Comparison of ENCODE assay signal across 21 mouse cellular contexts in the genomic region with DNA sequence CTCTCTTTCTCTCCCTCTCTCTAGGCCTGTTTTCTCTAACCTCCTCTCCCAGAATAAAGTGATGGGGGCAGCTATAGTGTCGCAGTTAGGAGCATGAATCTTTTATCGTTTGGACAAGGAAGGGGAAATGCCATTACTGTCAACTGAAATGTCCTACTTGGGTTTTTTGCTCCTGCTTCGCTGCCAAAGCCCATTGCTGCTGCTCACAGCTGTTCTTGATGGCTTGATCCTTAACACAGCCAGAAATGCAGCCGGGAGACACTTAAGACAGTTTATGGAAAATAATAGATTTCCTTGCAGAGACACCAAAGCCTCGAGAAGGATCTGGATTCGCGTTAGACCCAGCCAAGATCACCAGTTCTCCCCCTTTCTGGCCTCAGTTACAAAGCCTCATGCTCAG.
DNase-seq lines count a peak whose midpoint lies in the region; ATAC-seq and TF ChIP-seq lines count a peak whose summit lies in the region.
"Had no signal": no experiment of that assay in that cellular context is flagged by ENCODE, and none has a peak within 500 bp of the region (broad histone marks: within the 10 kb centered on the region; RNA-seq: fewer than 3 reads in every experiment).

No protein-coding gene starts in this region.

- no peaks in the 10 kb centered on the region for H3K36me3 ChIP-seq in hindbrain, embryonic 12.5 days
- no peaks in the 10 kb centered on the region for H3K36me3 ChIP-seq in hindbrain, embryonic 14.5 days (replicated peaks; ENCODE audit: control insufficient read depth, insufficient read depth)
- no peaks in the 10 kb centered on the region for H3K36me3 ChIP-seq in limb, embryonic 15.5 days
- H3K36me3 ChIP-seq: liver, embryonic 12.5 days had no signal

- no peak overlapping the region for H3K4me2 ChIP-seq in hindbrain, embryonic 12.5 days (replicated peaks)
- no peak overlapping the region for H3K4me2 ChIP-seq in hindbrain, embryonic 14.5 days (replicated peaks)
- no peak overlapping the region for H3K4me2 ChIP-seq in limb, embryonic 15.5 days
- H3K4me2 ChIP-seq: heart, embryonic 11.5 days; liver, embryonic 12.5 days; neural tube, embryonic 12.5 days had no signal

- H3K9ac ChIP-seq in hindbrain, embryonic 12.5 days, result no peak overlapping the region
- no peak overlapping the region for H3K9ac ChIP-seq in hindbrain, embryonic 14.5 days
- no peak overlapping the region for H3K9ac ChIP-seq in limb, embryonic 15.5 days
- H3K9ac ChIP-seq: liver, embryonic 12.5 days; neural tube, embryonic 12.5 days had no signal

- peaks cover 13% of the 10 kb centered on the region for H3K4me1 ChIP-seq in hindbrain, embryonic 12.5 days
- peaks cover 22% of the 10 kb centered on the region for H3K4me1 ChIP-seq in hindbrain, embryonic 14.5 days (replicated peaks; ENCODE audit: control insufficient read depth, insufficient read depth, low read length)
- no peaks in the 10 kb centered on the region for H3K4me1 ChIP-seq in limb, embryonic 15.5 days
- H3K4me1 ChIP-seq: liver, embryonic 12.5 days had no signal

- TF ChIP-seq CTCF in left cerebral cortex, adult 2 months (IDR thresholded peaks at IDR 0.05), result no peak

- ATAC-seq in hindbrain, embryonic 12.5 days (ENCODE audit: low FRiP score), result no peak
- ATAC-seq in hindbrain, embryonic 14.5 days (ENCODE audit: low FRiP score), result no peak
- no peak for ATAC-seq in limb, embryonic 15.5 days (ENCODE audit: insufficient number of reproducible peaks, low FRiP score, low TSS enrichment, low read depth)
- ATAC-seq: liver, embryonic 12.5 days had no signal

- 84% methylated on average over 7 of the region's 7 CpGs for WGBS in hindbrain, embryonic 12.5 days
- 73% methylated on average over 7 of the region's 7 CpGs for WGBS in hindbrain, embryonic 14.5 days
- 58% methylated on average over 7 of the region's 7 CpGs for WGBS in limb, embryonic 15.5 days

- H3K9me3 ChIP-seq in hindbrain, embryonic 12.5 days (replicated peaks), result no peaks in the 10 kb centered on the region
- H3K9me3 ChIP-seq in hindbrain, embryonic 14.5 days (ENCODE audit: control insufficient read depth, low read length), result no peaks in the 10 kb centered on the region
- no peaks in the 10 kb centered on the region for H3K9me3 ChIP-seq in limb, embryonic 15.5 days
- H3K9me3 ChIP-seq: liver, embryonic 12.5 days; midbrain, embryonic 10.5 days; neural tube, embryonic 12.5 days had no signal

- intact Hi-C loops in left cerebral cortex, adult 2 months (cut with DNase I), result loop anchor here (5.0 to 10.0 kb wide), 2 partner anchors 188 to 320 kb away; no protein-coding TSS in a partner anchor

- no peak for DNase-seq in hindbrain, embryonic 14.5 days (ENCODE audit: low spot score)
- peak; percentile 31 for DNase-seq in kidney, postnatal 14 days
- no peak for DNase-seq in kidney, adult 9 months
- DNase-seq in lung, postnatal 10 days, result peak; percentile 40
- no peak for DNase-seq in lung, postnatal 36 days
- DNase-seq in left cerebral cortex, adult 2 months (ENCODE audit: extremely low spot score in 1 of 2, low spot score in 2 of 2), result no peak
- DNase-seq: adrenal gland, postnatal 36 days; cerebellum, adult 11-12 months; cerebellum, postnatal 25 days; embryo, embryonic 11 days; heart, postnatal 10 days; kidney, adult 8-10 months; right cerebral cortex, postnatal 25 days; thymus, postnatal 36 days had no signal

- H3K27me3 ChIP-seq in hindbrain, embryonic 12.5 days, result 0 out of 2 replicates have a peak, but pooled peaks cover 3% of the 10 kb centered on the region
- H3K27me3 ChIP-seq in hindbrain, embryonic 14.5 days (ENCODE audit: control insufficient read depth, insufficient read depth, low read length), result no peaks in the 10 kb centered on the region
- no peaks in the 10 kb centered on the region for H3K27me3 ChIP-seq in limb, embryonic 15.5 days
- H3K27me3 ChIP-seq: liver, embryonic 12.5 days; neural tube, embryonic 12.5 days had no signal

- 0 out of 2 replicates have a peak overlapping the region, but pooled peaks have one; percentile 25 for H3K27ac ChIP-seq in hindbrain, embryonic 12.5 days
- no peak overlapping the region for H3K27ac ChIP-seq in hindbrain, embryonic 14.5 days
- H3K27ac ChIP-seq in limb, embryonic 15.5 days, result 0 out of 2 replicates have a peak overlapping the region, but pooled peaks have one; percentile 22
- H3K27ac ChIP-seq in left cerebral cortex, adult 2 months, result no peak overlapping the region
- H3K27ac ChIP-seq: liver, embryonic 12.5 days; macrophage; midbrain, embryonic 10.5 days; neural tube, embryonic 12.5 days had no signal

- H3K4me3 ChIP-seq in hindbrain, embryonic 12.5 days, result no peak overlapping the region
- H3K4me3 ChIP-seq in hindbrain, embryonic 14.5 days (replicated peaks; ENCODE audit: low read length), result no peak overlapping the region
- H3K4me3 ChIP-seq in limb, embryonic 15.5 days, result no peak overlapping the region
- H3K4me3 ChIP-seq in left cerebral cortex, adult 2 months, result no peak overlapping the region
- H3K4me3 ChIP-seq: liver, embryonic 12.5 days; midbrain, embryonic 10.5 days; neural tube, embryonic 12.5 days had no signal

Comparison
In these comparisons a context has a peak if more than half of its experiments do, and no peak if none do; other contexts are left out.
1. H3K27ac ChIP-seq: peak in hindbrain, embryonic 12.5 days (single experiment) and limb, embryonic 15.5 days (single experiment); none in hindbrain, embryonic 14.5 days (single experiment) and left cerebral cortex, adult 2 months (single experiment).
2. DNase-seq: peak in kidney, postnatal 14 days (single experiment) and lung, postnatal 10 days (single experiment); none in hindbrain, embryonic 14.5 days (single experiment), kidney, adult 9 months (single experiment), lung, postnatal 36 days (single experiment) and left cerebral cortex, adult 2 months (0 of 2).